Mouse (Mus musculus): Measurements from ENCODE around the gene Cks1b.
A peak's percentile ranks its signal among the peaks of the same experiment; 100 is the strongest.
"Not testable (repeated sequence)": the region's sequence is repeated elsewhere in the genome, so short reads cannot be mapped to it uniquely, and the experiment has no call there.

Gene Cks1b

DNA sequence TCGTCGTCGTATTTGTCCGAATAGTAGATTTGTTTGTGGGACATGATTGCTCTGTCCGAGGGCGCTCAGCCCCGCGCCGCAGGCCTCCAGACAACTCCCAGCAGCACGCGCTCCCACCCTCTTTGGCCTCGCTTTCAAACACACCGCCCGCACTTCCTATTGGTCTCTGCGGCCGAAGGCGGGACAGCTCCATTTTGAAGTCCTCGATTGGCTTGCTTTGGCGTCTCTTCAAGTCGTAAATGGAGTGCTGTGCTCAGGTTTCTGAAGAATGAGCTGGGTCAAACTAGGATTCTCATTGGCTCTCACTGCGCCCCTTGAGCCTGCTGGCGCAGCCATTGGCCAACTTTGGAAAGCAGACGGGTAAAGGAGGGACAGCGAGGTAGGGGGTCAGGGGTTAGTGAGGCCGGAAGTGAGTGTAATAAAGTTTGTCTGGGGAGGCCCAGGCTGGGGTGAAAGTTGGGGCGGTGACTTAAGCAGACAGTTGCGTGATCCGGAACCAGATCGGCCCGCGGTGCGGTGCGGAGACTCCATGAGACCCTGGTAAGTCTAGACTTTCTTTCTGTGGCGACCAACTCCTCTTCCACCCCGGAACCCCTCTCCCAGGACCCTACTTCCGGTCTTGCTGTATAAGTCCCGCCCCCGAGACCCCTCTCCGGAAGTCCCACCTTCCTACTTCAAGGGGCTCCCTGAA lies at the start of gene Cks1b, which contains the start of gene Shc1:
Gene Cks1b (minus strand): TSS at position 214 of the 691 bp plus-strand sequence.
Gene Shc1 (plus strand): TSS at position 274 of the 691 bp plus-strand sequence.
- DNase-seq (ENCODE audit: low spot score), result peak; percentile 95

DNA sequence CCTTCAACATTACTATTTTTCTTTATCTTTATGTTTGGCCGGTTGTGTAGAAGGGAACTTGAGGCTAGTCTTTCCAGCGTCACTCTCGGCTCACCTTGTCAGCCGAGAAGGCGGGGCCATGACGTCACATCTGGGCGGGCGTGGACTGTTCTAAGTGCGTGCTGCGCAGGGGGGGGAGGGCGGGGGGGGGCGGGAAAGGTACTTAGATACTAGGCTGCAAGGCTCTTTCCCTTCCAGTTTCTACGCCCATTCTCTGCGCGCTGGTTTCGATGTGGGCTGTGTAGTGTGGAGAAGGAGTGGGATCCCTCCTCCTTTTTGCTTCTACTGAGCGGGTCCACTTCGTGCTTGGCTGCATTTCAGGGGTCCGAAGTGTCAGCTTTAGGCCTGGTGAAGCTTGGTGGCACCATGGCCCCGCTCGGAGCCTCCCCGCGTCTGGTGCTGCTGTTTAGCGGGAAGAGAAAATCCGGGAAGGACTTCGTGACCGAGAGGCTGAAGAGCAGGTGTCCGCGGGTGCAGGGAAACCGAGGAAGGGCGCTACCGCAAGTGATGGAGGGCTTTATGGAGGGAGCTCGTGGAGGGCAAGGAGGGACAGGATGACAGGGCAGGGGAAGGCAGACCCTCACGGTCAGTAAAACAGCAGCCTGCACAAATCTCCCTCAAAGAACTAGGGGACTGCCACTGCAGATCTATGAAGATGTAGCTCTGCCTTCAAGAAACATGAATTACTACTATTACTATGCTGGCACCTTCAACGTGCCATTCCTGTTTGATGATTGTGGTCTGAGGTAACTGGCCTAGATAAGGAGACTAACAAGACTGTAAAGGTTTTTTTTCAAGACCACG lies 41.0 kb upstream of the Cks1b start:
- peak; percentile 93 for DNase-seq (ENCODE audit: low spot score)

DNA sequence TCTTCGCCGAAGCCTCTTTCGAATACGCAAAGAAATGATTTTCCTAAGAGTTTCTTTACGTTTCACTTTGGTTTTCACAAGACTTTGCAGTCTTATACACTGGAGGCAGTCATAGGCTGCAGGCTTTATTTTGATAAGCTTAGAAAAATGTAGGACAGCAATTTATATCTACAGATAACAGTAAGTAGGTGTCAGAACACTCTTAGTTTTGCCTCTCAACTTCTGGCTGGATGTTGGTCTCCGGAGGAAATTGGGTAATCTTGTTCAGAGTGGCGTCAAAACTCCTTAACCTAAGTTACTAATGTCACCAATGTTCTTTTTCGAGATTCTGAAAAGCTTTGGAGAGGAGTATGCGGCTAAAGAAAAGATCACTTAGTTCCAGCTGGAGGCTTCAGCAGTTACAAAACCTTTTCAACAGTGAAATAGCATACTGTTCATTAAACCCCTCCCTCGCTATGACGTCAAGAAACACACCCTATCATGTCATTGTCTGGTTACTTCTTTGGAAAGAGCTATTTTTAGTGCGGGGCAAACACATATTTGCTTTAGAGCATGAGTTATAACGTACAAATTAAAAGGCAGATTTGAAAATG lies 40.3 kb upstream of the Cks1b start:
- no peak for DNase-seq (ENCODE audit: low spot score)

DNA sequence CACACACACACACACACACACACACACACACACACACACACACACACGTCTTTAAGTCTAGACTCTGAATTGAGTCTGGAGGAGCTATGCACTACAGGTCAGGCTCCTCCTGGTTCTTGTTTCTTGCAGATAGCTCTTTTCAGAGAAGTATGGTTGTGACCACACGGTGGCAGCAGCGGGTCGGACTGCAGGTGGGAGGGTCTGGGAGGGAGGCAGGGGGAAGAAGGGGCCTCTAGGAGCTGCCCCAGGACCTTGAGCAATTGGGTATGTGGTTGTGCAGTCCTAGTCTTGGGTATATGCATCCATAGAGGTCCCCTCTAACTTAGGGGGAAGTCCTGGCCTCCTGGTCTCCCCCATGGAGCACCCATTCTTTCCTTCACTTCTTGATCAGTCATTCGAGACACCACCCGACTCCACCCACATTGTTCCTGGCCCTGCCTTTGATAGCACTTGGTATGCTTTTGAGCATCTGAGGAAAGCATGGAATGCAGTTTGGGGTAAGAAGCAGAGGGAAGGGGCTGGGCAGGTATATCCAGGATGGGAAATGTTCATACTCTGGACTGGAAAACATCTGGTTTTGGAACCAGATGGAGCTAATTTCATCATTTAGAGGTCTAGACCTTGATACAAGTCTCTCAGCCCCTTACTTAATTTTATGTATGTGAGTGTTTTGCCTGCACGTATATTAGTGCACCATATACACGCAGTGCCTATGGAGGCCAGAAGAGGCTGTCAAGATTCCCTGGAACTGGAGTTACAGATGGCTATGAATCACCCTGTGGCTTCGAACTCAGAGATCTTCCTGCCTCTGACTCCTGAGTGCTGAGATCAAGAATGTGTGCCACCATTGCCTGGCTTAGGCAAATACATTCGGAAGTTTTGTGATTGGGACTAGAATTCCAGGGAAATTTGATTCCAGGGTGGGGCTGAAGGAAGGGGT lies 38.8 kb upstream of the Cks1b start:
- peak; percentile 76 for DNase-seq (ENCODE audit: low spot score)

DNA sequence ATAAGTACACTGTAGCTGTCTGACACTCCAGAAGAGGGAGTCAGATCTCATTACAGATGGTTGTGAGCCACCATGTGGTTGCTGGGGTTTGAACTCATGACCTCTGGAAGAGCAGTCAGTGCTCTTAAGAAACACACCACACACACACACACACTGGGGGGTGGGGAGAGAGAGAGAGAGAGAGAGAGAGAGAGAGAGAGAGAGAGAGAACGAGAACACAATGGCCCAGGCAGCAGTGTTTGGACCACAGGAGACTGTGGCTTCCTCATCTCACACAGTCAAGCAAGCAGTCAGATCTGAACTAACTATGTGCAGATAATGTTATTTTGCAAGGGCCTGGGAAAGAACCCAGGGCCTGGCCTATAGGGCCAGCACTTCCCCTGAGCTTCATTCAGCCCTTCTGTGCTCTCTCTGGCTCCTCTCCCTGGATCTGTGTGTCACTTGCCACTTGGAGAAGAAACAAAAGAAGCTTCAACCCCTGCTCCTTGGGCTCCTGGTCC lies 37.7 kb upstream of the Cks1b start:
- no peak for DNase-seq (ENCODE audit: low spot score)

DNA sequence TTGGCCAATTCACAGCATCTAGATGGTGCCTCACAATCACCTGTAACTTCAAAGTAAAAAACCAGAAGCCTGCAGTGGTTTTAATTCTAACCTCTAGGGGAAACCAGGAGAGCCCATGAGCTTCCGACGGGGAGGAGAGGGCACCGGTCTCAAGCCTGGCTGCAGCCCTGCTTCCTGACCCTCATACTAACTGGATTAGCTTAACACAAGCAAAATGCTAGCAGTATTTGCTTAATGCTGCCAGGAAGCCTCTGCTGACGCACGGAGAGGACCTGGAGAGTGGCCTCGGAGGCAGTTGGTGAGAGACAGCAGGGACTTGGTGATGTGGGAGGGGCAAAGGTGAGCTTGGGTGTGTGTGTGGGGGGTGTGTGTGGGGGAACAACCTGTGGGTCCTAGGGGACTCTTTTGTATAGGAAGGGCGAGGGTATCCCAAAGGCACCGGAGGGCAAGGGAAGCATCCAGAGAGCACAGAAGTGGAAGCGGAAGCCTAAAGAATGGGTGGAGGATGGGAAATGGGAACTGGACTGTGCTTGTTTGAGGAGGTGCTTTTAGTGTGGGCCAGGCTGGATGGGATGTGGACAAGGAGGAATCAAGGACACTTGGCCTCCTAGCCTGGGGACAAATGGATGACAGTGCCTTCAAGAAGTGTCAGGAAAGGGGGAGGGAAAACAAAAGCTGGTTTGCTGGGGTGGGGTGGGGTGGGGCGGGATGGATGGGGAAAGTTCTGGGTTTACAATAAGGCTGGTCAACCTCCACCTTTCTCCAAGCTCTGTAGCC lies 36.4 kb upstream of the Cks1b start, which contains the start of gene Pmvk:
Gene Pmvk (plus strand): TSS at position 141 of the 777 bp plus-strand sequence.
- DNase-seq (ENCODE audit: low spot score), result no peak

DNA sequence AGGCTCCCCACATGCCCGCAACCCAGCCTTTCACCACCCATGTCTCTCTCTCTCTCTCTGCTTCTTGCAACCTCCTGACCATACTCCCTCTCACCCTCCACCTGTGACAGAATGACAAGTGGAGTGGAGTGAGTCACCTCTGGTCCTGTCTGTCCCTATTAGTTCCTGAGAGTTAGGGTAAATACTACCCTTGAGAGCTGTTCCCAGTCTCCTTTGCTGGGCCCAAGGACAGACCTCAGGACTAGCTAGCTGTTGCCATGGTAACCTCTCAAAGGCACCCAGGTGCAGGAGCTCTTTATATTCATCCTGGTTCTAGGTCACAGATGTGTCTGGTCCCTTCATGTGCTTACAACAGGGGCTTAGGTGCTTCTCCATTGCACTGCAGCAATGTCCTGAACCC lies 33.7 kb upstream of the Cks1b start:
- no peak for DNase-seq (ENCODE audit: low spot score)

DNA sequence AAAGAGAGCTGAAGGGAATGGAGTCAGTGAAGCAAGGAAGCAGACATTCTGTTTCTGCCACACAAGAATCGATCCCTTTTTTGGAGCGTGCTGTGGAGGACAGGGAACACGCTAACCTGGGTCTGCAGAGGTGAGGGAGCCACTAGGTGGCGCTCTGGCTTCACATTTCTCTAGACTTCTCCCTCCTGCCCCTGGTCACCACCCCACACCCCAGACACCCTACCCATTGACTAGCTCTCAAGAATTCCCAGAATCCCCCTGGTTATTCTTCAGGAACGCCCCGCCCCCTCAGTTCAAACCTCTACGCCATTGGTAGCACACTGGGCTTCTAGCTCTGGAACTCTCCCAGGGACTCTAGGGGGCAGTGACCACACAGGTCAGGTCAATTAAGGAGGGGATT lies 31.4 kb upstream of the Cks1b start:
- DNase-seq (ENCODE audit: low spot score), result peak; percentile 83

DNA sequence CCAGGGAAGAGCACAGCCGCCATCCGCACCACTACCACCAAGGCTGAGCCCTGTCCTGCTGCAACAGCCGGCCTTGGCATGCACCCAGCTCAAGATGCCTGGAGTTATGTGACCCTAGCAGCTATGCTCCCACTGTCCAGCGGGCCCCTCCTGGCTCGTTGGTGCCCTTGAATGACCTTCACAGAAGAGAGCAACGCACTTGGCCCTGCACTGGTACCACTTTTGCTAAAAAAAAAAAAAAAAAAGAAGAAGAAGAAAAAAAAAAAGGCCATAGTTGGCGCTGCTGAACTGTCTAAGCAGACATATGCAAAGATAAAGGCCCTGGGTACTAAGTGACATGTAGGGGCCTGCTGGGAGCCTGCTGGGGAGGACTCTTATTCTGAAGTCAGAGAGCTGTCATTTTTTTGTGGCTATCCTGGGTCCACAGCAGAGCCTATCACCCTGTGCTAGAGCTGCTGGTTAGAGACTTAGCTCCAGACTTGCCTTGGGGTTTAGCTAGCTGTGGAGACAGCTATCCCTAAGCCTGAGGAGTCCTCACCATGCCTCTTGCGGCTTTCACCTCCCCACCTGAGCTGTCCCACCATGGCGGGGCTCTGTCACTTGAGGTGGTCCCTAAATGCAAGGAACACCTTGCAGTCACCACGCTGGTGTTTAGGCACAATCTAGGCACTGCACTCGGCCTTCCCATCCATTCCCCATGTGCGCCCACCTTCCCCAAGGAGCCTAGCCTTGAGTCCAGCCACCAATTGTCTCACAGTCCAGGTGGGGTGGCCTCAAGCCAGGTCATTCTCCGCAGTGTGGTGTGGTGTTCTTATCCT lies 30.7 kb upstream of the Cks1b start:
- DNase-seq (ENCODE audit: low spot score), result no peak

DNA sequence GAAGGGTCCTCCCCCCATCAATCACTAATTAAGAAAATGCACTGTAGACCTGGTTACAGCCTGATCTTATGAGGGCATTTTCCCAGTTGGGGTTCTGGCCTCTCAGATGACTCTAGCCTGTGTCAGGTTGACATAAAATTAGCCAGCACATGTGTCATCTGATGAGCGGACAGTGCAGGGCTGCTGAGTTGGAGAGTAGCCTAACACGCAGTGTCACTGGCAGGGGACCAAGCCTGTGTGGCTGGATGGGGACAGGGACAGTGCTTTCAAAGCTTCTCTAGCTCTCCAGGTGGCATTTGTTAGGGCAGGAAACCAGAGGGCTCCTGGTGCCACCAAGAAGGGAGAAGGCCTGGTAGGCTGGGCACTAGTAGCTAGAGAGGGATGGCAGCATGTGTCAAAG lies 22.5 kb upstream of the Cks1b start:
- no peak for DNase-seq (ENCODE audit: low spot score)

DNA sequence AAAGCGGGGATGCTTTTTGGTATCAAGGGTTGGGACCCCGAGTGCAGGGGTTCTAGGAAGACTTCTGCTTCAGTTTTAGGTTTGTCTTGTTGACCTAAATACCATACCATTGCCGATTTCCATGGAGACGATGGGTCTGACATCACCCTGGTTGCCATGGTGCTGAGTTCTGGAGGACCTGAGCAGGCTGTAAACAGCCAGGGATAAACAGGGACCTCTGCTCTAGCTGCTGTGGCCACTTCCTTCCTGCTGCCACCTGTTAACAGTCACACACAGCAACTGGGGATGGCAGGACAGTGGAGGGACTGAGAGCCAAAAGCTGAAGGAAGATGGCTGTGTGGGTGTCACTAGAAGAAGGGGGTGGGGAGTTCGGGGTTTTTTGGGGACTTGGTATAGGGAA lies 19.1 kb upstream of the Cks1b start:
- DNase-seq (ENCODE audit: low spot score), result no peak

DNA sequence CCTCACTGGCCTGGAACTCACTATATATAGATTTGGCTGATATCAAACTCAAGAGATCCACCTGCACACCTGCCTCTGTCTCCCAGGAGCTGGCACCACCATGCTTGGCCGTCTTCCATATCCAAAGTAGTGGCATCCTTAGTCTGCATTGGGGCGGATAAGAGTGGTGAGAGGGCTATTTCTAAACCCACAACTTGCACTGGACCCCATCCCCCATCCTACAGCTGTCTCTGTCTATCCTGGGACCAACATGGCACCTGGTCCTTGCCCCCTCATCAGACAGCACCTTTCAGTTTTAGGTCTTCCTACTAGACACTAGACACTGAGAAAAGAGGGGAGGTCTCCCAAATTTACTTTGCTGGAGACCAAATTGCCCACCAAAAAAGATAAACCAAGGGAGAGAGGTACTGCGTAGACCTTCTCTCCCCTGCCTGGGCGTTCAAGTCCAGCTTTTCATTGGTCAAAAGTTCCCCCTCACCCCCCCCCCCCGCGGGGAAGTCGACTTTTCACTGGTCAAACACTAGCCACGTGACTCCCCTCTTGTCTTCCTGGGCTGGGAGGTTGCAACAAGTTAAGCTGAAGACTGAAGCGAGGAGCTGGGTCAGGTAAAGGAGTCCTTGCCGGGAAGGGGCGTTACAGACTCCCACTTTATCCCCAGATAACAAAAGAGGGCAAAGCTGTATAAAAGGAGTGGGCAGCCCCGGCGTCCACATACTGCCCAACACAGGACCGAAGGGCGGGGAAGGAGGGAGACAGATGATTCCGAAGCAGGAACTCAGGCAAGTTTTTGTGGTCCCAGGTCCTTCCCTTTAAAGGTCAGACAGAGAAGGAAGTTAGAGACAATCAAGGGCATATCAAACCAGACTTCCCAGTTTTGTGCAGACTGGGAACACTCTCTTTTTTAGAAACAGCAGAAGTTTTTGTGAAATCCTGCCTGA lies 18.3 kb upstream of the Cks1b start, which contains the start of gene Pbxip1:
Gene Pbxip1 (plus strand): TSS at position 531 of the 938 bp plus-strand sequence.
- DNase-seq (ENCODE audit: low spot score), result peak; percentile 55

DNA sequence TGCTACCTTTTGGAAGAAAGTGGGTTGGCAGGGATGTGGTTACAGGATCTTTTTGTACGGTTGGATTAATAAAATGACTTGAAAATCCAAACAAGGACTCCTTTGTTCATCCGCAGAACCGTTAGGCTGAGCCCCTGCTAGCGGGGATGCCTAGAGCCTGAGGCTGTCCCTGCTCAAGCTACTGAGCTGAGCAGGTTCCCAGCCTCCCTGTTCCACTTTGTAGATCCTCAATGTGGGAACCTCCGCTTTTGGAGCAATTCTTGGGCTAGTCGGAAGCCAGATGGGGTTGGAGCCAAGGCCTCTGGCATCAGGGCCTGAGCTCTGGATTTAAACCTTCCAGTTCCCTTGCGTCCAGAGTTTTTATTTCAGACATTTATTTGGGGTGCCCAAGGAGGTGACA lies 16.9 kb upstream of the Cks1b start:
- no peak for DNase-seq (ENCODE audit: low spot score)

DNA sequence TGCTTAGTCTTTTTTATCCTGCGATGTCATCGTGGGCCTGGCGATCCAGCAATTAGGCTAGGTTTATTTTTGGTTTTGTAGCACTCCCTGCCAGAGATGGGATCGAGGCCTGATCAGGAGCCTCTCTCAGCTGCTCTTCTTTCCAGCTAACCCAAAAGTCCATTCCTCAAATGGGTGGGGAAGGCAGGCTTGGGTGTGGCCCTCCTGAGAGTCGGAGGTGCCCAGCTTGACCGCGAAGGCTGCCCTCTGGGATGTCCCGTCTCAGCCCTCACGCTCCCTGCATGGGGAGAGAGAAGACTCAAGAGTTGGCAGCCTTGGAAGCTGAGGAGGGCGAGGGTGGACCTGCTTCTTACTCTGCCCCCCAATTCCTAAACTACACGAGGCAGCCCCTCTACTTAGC lies 16.3 kb upstream of the Cks1b start:
- DNase-seq (ENCODE audit: low spot score), result no peak

DNA sequence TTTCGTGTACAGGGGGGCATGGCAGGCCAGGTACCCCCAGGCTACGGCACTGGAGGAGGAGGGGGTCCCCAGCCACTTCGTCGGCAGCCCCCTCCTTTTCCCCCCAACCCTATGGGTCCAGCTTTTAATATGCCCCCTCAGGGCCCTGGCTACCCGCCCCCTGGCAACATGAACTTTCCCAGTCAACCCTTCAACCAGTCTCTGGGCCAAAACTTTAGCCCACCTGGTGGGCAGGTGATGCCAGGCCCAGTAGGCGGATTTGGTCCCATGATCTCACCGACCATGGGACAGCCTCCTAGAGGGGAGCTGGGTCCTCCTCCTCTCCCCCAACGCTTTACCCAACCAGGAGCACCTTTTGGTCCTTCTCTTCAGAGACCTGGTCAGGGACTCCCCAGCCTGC lies 14.4 kb upstream of the Cks1b start:
- DNase-seq (ENCODE audit: low spot score), result no peak

DNA sequence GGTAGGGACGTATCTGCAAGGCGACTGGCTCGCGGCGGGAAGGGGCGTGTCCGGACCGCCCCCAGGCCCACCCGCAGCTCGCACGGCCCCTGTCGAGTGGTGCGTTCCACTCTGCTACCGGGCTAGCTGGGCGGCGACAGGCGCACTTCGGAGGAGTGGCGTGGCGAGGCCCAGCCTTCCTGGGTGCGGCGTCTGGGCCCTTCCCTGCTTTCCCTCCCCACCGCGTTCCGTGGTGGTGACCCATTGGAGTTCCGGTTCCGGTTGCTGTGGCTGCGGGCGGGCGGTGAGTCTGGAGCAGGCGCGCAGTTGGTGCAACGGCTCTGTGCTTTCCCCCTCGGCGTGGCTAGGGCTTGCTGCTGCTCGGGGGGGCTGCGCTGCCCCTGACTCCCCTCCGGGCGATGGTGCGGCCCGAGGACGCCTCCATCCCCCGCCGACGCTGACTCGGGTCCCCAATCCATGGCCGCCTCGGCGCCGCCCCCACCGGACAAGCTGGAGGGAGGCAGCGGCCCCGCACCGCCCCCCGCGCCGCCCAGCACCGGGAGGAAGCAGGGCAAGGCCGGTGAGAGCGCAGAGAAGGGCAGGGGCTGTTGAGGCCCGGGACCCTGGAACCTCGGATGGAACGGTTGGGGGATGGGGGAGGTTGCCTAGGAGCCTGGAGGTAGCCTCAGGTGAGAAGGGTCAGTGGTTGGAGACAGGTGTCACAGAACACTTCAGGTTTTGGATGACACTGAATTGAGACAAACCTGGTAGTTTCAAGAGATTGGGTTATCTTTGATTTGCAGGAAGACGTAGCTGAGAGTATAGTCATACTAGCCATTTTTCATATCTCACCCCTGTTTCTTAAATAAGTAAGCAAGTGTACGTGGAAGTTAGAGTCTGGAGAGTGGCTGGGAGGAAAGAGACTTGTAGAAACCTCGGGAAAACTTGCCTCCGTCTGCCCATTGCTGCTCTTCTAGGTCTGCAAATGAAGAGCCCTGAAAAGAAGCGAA lies 12.3 kb upstream of the Cks1b start, which contains the start of gene Pygo2:
Gene Pygo2 (plus strand): TSS at position 44 of the 989 bp plus-strand sequence.
- DNase-seq (ENCODE audit: low spot score), result peak; percentile 94

DNA sequence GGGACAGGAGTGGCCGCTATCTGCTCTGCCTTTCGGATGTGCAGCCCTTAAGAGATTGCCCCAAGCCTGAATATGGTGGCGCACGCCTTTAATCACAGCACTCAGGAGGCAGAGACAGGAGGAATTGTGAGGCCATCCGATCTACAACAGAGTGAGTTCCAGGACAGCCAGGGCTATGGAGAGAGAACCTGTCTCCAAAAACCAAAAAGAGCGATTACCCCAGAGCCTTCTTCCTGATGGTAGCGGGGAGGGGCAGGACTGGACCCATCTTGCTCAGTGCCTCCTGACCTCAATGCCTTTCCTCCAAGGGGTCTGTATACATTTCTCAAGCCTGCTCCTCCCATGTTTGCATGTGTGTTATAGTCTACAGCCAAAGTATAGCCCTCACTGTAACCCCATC lies 10.8 kb upstream of the Cks1b start:
- DNase-seq (ENCODE audit: low spot score), result not testable (repeated sequence)
